Mouse (Mus musculus): ENCODE data around the gene Fbxl17.

Fbxl17 gene

DNA sequence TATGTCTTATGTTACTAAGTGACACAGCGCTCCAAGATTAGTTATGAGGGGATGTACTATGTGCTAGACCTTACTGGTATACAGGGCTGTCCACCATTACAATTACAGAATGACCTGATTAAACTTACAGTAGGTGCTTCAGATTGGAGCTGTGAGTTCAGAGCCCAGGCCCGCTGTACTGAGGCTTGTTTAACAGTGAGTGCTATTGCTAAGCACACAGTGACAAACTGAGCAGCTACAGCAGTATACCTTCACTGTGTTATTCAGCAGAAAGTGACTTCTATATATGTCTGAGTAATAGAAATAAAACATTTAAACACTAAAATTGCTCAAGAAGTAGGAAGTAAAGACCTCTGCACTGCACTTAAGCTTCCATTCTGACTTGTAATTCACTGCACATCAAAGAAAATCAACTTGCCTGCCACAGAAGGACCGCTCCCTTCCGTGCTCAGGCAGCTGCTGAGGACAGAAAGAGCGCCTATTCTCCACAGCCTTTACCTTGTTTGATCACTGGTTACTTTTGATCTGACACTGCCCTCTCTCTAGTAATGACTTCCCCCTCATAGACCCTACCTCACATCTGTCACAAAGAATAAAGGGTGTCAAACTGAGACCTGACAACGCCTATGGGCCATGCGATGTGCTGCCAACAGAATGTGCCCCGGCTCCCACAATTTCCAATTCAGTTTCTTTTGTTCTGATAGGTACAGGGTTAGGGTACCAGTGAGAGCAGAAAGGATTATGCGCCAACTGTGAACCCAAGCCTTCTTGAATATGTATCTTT lies 39.9 kb downstream of the Fbxl17 start:
- no peak for DNase-seq

DNA sequence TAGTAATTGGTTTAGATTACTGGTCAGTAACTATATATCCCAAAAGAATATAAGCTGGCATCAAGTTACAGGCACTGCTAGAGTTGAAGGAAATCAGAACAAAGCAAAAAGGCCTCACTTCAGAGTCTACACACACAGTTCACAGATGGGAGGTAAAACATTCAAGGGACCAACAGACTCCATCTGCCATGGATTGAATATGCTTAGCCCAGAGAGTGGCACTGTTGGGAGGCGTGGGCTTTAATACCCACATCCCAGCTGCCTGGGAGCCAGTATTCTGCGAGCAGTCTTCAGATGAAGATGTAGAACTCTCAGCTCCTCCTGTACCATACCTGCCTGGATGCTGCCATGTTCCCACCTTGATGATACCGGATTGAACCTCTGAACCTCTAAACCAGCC lies 41.8 kb downstream of the Fbxl17 start:
- no peak for DNase-seq

DNA sequence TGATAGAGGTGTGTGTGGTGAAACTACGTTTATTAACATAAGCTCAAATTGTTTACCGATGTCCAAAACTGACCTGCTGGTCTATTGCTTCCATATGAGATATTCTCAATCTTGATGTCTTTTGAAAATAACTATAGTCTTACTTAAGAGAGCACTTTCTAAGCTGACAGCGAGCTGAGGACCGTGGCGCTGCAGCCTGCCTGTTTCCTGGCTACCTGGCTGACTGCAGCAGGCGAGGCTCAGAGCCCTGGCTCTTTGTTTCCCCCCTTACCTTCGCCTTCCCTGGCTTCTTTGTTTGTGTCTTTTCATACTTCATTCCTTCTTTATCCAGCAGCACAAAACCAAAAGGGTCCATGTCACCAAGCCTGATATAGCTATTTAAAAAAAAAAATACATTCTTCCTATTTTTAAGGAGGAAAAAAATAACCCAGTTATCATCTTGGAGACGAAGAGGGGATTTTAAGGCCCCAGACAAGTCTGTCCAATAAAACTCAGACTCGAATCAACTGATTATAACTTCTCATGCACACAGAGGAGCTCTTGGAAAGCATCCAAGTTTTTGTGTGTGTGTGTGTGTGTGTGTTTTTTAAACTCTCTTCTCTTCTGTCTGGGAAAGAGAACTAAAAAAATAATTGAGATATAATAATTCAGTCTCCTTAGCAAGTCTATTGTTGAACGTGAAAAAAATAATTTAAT lies 48.4 kb downstream of the Fbxl17 start:
- no peak for DNase-seq

DNA sequence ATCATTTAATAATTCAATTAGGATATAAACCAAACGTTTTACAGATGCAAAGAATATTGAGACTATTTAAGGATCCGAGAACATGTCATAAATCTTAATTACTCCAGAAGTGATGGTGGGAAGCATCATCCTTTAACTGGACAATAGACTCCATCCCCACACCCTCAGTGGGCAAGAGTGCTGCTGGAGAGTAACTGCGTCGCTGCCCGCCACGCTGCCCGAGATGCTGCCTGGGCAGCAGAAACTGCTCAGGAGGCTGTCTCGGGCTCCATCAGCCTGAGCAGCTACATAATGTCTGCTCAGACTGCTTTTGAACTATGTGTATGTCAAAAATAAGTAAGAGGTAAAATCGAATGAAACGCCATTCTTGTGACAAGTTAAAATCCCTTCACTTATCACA lies 52.1 kb downstream of the Fbxl17 start:
- no peak for DNase-seq

DNA sequence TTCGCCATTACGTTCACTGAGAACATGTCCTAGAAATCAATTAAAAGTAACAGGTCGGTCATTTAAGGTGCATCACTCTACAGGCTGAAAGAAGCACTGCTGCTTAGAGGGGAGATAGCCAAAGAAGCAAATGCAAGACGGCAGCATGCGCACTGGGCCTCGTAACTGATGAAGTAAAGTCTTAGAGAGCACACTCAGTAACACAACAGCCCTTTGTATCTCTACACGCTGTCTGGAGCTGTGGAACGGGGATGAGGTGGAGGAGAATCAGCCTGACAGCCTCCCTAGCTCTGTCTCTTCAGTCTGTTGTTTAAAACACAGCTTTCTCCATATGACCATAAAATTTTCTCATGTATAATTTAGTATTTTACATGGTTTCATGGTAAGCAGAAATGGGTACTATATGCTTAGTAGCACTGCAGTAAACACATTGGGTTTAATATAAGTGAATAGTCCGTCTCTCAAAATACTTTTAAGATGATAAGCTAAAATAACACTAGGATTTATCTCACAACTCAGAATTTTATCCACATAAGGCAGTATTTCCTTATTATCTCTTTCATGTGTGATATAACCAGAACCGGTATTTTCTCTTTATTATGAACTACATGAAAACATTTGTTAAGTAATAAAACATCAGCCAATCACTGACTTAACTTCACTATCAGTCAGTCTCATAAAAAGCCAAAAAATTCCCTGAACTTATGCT lies 52.7 kb downstream of the Fbxl17 start:
- DNase-seq, result no peak

DNA sequence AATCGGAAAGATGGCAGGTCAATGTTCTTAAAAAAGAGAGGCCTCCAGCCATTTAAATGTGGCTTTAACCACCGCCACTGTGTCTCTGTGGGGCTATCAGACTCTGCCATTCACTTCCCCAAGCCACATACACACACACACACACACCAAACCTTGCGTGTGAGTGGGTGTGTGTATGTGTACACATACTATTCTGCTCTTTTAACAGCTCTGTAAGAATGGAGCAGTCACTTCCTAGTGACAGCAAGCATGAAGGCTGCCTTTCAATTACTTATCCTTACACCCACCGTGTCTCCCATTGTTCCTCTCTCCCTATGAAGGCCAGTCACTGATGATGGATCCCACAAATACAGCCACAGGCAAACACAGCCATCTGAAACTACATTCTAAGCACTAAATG lies 54.6 kb downstream of the Fbxl17 start:
- DNase-seq, result no peak

DNA sequence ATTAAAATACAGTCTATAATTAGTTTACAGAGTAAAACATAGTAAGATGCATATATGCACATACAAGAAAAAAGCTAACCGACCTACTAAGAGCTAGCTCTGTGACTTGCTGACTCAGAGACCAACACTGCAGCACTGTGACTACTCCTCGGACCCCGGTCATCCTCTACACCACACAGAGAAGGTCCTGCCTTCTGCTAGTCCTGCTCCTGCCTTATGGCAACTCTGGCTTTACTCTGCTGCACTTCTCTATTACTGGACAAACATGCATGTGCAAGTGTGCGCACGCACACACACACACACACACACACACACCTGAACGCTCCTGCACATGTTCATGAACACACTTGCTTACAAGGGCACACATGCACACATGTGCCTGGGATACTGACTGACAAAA lies 62.4 kb downstream of the Fbxl17 start:
- DNase-seq, result no peak

DNA sequence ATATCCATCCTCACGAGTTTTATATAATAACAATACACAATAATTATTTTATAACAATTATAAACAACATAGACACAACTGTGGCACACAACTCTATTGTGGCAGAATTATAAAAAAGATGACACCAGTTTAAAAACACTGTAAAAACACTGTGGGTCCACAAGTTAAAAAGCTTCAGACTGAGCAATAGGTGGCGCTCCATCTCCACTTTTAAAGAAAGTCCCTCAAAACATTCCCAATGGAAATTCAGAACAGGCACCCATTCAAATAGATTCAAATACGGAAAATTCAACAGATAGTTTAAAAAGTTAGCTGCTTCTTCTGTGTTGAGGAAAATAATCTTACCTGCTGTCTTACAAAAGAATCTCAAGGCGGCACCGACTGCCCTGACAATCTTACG lies 65.7 kb downstream of the Fbxl17 start:
- DNase-seq, result no peak

DNA sequence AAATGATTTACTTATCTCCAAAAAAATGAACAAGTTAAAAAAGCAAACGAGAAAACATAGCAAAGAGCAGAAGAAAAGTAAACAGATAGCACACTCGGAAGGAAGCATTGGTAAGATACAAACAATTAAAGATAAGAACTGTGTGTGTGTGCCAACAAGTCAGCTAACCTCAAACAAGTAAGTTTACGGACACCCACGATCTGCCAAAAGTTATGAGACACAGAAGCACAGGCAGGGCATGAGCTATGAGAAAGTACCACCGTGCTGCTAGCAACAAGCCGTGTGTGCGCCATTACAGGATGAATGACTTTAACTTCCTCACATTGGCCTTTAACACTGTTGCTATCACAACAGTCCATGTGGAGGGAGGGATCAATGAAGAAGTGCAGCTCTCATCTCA lies 68.2 kb downstream of the Fbxl17 start:
- DNase-seq, result peak in 1 of 2 experiments; percentile 14

DNA sequence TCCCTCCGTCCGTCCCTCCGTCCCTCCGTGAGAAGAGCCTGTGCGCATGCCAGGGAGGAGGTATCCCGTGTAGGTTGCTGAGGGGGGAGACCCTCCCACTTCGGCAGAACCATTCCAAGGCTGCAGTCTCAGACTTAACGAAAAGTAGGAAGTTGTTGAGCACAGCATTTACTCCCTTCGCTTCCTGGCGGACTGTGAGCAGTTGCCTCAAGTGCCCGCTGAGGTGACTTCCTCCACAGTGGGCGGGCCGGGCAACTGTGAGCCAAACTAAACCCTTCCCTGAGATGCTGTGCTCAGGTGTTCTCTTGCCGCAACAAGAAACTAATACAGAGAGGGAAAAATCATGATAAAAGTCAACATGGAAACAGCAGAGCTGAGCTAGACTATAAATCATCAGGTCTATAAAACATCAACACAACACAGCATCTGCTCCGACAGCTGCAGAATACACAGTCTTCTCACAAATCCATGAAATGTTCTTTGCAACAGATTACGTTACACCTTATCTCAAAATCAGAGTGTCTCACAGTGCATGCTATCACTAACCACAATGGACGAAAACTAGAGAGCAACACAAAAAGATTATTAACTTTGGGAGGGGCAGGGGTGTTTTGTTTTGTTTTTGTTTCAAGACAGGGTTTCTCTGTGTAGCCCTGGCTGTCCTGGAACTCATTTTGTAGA lies 69.3 kb downstream of the Fbxl17 start:
- DNase-seq, result peak in 1 of 2 experiments; percentile 30

DNA sequence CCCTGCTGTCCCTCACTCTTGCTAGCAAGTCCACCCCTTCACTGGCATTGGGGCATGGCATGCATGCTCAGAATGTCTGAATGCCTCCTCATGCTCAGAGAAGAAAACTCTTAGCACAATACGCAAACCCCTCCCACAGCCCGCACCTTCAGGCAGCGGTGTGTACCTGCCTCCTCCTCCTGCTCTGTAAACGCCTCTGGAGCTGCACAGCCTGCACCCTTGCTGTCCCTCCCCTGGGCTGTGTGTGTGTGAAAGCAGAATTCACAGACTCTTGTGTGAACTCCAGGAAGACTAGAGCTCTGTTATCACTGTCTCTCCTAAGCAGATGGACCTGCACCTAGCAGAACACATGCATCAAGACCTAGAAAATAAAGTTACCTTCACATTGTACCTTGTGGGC lies 76.0 kb downstream of the Fbxl17 start:
- DNase-seq, result peak; percentile 31 to 41

DNA sequence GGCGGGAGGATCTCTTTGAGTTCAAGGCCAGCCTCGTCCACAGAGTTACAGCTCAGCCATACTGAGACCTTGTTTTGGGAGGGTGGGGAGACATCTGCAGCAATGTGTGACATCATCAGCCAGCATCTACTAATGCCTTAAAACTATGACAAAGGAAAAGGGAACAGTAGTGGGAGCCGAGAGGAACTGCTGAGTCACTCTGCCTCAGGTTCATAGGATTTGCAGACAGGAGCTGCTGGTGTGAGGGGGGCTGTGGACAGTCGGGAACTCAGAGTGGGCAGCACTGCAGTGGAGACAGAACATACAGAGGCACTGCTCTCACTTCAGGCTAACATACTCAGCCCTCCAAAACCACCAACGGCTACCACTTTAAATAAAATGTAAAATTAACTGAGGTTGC lies 77.1 kb downstream of the Fbxl17 start:
- DNase-seq, result no peak

DNA sequence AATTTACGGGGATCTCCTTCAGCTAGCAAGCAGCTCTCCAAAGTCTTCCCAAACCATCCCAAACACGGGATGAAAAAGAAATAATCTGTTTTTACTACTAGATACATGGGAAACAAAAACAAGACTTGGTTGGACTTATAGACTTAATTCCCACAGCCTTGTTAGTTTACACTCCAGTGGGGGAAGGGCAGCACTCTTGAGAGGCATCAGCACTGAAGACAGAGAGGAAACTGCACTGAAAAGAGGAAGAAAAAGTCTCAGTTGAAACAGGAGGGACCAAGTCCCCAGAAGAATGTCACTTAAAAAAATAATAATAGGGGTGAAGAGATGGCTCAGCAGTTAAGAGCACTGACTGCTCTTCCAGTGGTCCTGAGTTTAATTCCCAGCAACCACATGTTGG lies 78.0 kb downstream of the Fbxl17 start:
- no peak for DNase-seq

DNA sequence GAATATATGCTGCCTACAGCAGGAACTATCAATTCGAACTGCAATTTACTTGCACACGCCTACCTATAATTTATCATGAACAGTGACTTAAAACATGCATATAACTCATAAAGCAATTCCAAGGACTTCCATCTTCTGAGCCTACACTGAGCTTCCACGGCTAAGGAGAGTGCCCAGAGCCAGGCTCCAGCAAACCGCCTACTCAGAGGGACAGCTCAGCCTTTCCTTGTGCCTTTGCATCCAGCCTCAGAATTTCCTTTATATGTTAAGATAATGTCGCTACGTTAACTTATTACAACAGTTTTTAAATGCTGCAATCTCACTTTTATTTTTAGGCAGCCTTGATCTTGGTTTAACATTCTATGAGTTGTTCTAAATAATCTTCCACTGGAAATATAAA lies 80.3 kb downstream of the Fbxl17 start:
- DNase-seq, result no peak

DNA sequence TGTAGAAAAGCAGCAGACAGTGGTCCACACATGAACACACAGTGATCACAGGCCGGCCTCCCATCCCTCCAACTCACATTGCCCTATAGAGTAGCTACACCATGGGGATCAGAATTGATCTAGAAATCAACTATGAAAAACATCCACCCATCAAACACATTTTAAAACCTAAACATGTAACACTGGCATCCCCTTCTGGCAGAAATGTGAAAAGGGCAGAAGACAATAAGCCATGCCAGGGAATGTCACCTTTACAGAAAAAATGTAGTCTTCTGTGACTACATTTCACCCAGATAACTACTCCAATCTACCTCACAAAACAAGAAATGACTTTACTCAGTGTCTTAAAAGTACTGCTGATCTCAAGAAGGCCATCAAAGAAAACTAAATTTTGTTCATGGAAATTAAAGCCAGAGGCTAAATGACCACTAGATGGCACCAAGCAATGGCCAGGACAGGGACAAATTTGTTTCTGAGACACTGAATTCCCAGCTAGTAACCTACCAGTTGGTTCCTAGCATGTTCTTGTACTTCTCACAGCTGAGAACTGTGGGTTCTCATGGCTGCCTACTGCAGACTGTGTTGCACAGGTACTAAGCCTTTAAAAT lies 85.7 kb downstream of the Fbxl17 start:
- DNase-seq, result peak in 1 of 2 experiments; percentile 10

DNA sequence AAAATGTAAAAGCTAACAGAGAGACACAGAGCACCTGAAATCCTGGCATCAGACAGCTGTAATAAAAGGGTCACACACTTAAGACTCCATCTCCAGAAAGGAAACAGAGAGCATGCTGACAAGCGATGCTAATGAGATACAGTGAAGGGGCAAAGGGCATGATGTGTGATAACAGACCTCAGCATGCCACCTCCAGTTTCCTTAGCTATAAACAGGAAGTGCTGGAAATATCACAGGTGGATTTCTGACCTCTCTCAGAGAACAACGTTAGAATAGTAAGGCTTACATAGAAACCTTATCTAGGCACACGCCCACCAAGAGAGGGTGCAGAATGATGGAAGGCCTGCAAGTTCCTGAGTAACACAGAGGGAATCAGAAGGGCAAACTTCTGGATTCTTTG lies 88.3 kb downstream of the Fbxl17 start:
- no peak for DNase-seq

DNA sequence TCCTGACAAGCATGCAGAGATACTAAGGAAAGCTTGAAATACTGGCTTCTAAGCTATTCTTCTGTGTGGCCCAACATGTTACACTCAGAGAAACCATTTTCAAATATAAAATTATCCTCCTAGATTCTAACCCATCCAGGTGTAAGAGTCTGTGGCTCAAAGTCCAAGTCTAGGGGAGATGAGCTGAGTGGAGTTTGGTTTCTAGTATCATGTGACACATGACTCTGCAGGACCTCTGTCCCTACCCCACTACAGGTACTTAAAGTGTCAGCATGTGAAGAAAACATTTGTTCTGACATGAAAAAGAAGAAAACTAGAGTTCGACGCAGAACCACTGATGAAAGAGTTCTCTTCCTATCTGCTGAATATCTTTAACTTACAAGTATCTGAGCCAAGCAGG lies 89.7 kb downstream of the Fbxl17 start:
- DNase-seq, result no peak

DNA sequence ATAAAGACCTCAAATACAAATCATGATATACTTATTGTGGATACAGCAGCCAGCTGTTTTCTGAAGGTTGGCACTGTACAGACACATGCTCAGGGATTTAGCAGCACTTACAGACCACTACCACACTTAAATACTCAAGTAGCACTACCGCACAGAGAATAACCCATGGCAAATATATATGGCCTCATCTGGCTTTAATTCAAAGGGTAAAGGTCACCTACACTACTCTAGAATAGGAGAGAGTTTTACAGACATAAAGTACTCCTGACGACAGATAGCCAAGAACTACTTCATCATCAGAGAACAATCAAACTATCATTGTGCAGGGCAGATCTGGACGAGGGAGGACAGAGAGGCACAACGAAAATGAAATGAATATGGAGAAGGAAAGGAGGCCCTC lies 93.9 kb downstream of the Fbxl17 start:
- no peak for DNase-seq

DNA sequence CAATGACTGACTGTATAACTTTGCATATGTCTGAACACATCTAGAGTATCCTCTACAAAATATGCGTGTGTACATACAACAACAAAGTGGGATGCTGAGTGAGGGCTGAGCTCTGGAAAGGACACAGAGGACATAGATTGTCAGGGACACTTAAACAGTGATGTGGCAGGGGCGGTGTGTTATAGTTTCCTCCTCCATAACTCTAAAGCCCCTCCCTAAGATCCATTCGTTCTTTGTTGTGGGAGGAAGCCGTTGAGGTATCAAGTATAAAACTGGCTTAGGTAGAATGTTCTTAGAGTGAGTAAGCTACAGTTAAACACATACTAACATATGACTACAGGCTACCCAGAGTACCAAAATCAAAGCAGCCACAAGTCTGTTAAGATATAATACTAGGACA lies 94.3 kb downstream of the Fbxl17 start:
- no peak for DNase-seq

DNA sequence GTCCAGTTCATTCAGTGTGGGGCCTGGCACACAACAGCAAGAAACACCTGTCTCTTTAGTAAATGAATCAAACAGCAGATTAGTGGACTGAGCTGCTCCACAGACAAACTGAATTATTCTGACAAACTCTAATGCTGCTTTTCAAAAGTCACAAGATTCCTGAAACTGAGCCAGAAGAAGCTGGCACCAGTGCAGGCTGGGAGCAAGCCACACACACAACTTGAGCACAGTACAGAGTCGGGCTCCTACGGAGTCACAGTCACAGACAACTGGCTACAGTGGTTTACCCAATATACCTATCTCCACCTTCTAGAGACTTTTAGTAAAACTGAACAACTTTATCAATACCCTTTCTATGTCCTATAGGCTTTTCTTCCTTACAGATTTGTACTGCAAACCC lies 94.8 kb downstream of the Fbxl17 start:
- DNase-seq, result peak; percentile 25 to 35

DNA sequence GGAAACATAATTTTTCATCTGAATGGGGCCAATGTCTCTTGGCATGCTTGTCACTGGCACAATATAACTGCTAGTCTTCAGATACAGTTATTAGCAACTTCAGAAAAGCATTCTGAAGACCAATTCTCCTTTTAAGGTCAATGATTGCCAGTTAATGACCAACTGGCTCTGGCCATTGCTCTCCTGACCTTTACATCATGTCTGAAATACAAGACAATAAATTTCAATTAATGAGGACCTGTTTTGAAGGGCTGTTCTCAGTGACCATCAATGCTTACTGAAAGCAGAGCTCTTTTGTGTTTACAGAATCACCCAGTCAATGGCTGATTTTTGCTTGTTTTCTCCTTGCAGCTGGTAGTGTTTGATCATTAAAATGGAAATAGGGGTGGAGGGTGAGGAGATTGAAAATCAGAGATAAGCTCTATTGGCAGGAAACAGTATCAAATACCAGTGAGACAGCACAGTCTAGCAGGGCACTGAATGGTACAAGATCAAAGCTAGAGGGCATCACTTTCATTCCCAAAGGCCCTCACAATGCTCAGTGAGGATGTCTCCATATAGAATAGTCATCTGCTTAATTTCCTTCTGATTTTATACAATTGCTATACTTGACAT lies 95.9 kb downstream of the Fbxl17 start:
- no peak for DNase-seq

All from lung, adult 18-20 months (tissue).